Mouse (Mus musculus) adrenal gland, postnatal 4 days (tissue): ENCODE measurements around the gene Yif1a. TPM values are rescaled to one million over a fixed set of nuclear protein-coding genes. Genes with fewer than 3 reads are reported as not detected.
A peak's percentile ranks its signal among the peaks of the same experiment; 100 is the strongest.

Source experiments
- DNase-seq, 2 experiments: peaks; one replicate each; pipeline ENCODE4 v3.0.0; 2021 to 2022; ENCODE audit warnings: low spot score in 2 of 2, mixed read lengths in 2 of 2
- long read RNA-seq, 2 experiments: library from polyadenylated mRNA; stranded (forward); transcript quantifications; one replicate each; pipeline ENCODE4 v2.0.0; 2021
- total RNA-seq, 2 experiments: library from RNA; stranded (reverse); gene quantifications; 2 replicates each; pipeline ENCODE4 v1.2.3; 2021

Gene Yif1a
- total RNA-seq = 10 to 100 TPM; 68.4 to 72.5 TPM
- long read RNA-seq, experiment 1, transcript Yif1a-201 (8 exons, 1,488 nt) = major isoform, 73 of 81 reads
- long read RNA-seq, experiment 1, partial matches to known transcripts = 5 of 81 reads
- long read RNA-seq, experiment 1, other reads (novel, unspliced or antisense) = 2 of 81 reads
- long read RNA-seq, experiment 2, transcript Yif1a-201 (8 exons, 1,488 nt) = major isoform, 67 of 75 reads
- long read RNA-seq, experiment 2, partial matches to known transcripts = 5 of 75 reads
- long read RNA-seq, experiment 2, other reads (novel, unspliced or antisense) = 0 of 75 reads

DNA sequence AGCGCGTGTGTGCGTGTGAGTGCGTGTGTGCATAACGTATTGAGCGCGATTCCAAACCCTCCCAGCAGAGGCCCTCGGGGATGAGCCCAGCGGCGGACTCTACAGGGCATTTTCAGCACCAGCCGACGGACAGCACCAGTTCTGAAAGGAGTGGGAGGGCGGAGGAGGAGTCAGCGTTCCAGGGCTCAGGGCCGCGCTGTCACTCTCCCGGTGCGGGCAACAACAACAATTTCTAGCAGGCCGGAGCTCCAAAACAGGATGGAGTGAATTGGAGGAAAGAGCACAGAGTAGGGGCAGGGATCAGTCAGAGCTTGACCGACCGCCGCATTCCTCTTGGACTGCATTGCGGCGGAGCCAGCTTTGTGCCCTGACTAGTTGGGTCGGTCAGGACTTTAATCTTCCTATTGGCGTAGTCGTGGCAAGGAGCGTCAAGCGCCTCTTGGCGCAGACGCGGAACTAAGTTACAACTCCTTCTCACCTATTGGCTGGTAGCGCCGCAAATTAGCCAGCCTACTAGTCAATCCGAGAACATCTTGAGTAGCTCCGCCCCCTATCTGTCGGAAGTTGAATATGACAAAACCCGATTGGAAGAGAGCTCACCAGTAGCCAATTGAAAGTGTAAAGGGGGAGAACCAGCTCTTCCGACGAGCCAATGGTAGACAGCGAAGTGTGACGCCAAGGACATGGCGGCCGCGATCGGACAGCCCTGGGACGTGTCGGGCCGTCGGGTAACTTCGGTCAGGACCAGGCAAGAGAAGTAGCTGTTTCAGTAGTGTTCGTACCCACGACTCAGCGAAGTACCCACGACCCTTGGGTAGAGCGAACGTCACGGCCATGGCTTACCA is at the start of gene Yif1a:
TSS of gene Yif1a (plus strand) at position 655 of the 845 bp plus-strand sequence.
- DNase-seq = peak; percentile 79 to 90

DNA sequence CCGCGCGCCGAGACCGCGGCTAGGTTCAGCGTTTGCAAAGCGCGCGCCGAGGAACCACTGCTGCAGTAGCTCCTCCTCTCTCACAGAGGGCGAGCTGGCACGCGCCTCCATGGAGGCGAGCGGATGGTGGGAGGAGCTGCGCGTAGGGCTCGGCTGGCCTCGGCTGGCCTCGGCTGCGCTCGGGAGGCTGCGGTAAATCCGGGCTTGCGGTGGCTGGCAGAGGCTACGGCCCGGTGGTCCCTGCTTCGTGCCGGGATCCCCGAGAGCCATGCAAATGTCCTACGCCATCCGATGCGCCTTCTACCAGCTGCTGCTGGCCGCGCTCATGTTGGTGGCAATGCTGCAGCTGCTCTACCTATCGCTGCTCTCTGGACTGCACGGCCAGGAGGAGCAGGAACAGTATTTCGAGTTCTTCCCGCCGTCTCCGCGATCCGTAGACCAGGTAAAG is 49.6 kb upstream of the Yif1a start, which contains the start of the genes B4gat1 and AC124502.3:
TSS of gene B4gat1 (plus strand) at position 118 of the 448 bp plus-strand sequence.
TSS of gene AC124502.3 (plus strand) at position 183 of the 448 bp plus-strand sequence.
- peak; percentile 72 to 76 for DNase-seq

DNA sequence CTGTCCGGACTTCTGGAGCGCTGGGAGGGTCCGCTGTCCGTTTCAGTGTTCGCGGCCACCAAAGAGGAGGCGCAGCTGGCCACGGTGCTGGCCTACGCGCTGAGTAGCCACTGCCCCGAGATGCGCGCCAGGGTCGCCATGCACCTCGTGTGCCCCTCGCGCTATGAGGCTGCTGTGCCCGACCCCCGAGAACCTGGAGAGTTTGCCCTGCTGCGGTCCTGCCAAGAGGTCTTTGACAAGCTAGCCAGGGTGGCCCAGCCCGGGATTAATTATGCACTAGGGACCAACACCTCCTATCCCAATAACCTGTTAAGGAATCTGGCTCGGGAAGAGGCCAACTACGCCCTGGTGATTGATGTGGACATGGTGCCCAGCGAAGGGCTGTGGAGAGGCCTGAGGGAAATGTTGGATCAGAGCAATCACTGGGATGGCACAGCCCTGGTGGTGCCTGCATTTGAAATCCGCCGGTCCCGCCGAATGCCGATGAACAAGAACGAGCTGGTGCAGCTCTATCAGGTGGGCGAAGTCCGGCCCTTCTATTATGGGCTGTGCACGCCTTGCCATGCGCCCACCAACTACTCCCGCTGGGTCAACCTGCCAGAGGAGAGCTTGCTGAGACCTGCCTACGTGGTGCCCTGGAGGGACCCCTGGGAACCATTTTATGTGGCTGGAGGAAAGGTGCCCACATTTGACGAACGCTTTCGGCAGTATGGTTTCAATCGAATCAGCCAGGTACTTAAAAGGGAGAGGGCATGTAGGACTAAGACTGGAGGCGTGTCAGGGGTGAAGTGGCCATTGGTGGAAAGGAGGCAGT is 48.8 kb upstream of the Yif1a start:
- DNase-seq = no peak

DNA sequence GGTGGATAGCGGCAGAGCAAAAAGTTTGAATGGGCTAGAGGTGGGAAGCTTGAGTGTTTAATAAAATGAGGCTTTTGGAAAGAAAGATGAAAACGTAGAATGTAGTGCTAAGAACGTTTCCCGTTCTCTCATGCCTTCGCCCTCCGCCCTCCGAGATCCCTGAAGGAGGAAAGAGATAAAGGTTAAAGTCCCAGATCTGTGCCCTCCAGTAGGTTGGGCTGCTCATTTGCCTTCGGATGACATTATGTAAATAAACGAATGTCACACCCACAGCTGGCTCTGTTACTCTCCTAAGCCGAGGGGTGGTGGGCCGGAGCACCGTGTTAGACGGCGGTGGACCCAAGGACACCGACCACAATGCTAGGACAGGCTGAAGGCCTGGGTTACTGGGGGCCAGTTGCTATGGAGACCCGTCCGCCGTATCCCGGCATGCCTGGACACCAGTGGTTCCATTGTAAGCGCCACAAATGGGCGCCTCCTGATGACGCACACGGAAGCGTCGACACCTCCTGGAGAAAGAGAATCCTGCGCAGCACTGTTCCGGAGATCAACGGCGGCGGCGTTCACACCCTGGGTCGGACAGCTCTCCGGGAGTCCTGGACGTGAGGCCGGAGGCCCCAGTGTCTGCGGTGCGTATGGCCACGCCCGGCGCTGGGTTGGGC is 47.3 kb upstream of the Yif1a start, which contains the start of gene Brms1:
TSS of gene Brms1 (plus strand) at position 493 of the 662 bp plus-strand sequence.
- peak; percentile 73 to 86 for DNase-seq

DNA sequence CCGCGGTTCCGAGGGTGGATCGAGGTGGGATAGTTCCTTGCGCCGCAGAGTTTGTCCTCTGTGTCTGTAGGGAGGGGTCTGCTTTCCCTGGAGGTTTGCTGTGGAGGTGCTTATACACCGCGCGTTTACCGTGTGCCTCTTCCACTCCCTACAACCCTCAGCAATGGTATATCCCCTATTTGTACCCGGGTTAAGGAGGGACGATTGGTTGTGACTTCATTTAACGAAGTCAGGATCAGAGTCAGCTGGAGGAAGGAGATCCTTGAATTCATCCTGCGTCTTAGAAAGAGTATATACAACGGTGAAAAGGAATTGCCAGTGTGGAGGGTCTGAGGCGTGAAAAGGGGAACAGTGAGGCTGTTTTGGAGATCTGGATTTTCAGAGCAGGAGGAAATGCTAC is 46.8 kb upstream of the Yif1a start:
- DNase-seq = no peak

DNA sequence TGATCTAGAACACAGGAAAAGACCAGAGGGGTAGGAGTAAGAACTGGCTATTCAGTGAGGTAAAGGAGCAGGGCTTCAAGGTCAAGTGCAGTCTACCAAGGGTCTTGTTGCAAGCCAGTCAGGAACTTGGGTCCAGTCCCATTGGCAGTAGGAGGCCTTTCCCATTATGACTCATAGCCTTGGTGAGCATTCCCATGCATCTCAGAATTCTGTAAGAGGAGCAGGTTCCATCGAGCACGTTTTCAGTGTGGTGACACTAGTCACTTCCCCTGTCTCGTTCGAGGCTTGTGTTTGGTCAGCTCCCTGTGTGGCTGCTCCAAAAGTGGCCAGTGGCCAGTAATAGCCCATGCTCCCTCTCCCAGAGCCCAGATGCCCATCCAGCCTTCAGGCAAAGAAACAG is 42.8 kb upstream of the Yif1a start:
- DNase-seq = no peak

DNA sequence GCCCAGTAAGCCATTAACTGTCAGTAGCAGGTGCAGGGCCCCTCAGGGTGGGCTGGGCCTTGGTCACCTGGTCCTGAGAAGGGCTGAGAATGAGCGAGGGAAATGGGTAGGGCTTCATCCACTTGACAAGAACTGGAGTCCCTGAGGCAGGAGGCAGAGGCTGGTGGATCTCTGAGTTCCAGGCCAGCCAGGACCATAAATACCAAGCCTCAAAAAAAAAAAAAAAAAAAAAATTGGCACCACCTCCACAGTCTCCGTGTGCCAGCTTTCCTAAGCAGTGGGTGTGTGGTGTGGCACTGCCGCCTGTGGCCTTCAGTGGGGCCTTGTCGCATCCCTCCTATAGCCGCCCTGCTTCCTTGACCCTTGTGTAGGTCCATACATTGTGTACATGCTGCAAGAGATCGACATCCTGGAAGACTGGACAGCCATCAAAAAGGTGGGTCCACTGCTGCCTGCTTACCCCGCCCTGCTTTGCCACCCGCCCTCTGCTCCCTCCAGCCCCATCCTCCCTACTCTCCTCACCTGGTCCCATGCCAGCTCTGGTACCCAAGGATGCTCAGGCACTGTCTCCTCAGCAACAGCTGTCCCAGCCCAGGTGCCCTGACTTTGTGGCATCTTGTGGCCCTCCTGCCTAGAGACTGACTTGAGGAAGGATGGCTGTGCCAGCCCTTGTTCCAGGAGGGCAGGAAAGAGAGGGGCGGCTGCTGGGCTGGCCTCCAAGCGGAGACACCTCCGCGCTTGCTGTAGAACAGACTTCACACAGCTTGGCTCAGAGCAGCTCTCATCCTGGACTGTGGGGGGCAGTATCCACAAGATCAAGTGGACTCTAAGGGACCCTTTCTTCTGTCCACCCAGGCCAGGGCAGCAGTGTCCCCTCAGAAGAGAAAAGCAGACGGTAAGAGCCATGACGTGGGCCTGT is 39.9 kb upstream of the Yif1a start:
- DNase-seq = no peak

DNA sequence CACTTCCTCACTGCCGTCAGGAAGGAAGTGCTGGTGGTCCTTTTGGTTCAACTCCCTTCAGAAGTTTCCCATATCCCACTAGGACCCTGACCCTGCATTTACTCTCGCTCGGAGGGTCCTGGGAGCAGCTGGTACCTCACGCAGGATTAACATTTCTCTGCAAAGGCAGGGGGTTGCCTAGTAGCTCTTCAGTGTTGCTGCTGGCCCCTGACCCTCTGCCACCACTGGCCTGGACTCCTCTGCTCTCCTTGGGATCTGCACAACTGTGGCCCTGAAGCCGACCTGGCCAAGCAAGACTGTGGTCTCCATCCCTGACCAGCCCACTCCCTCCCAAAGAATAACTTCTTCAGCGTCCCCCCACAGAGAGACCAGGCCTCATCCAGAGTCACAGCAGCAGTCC is 39.0 kb upstream of the Yif1a start:
- no peak for DNase-seq

DNA sequence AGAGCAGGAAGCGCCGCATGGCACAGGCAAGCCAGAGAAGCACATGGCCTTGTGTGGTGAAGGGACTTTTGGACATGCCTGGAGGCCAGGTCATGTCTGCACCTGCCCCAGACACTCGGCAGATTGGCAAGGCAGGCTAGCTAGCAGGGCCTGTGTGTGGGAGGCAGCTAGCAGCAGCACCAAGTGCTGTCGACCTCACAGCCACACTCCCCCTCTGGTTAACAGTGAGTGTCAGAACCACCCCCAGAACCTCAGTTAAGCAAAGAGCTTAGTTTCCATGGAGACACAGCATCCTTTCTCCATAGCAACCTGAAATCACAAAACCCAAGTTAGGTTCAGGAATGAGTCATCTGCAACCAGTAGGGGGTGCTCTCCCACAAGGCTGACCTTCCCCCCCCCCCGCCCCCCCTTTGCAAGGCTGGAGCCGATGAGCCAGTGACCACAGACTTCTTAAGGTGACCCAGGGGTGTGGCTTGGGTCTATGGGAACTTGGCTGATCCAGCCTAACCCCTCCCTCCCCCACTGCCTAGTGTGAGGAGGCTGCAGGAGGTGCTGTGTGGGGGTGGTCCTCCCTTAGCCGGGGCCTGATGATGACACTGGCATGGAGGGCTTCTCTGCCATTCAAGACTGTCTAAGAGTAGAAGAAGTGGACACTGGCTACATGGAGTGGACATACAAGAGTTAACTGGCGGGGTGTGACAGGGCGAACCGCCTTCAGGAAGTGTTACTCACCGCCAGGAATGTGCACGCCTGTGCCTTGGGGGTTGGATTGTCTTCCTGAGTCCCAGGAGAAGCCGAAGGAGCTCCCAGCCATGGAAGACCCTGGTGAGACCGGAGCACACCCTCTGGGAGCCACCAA is 38.1 kb upstream of the Yif1a start, which contains the start of gene Rin1:
TSS of gene Rin1 (plus strand) at position 435 of the 859 bp plus-strand sequence.
- DNase-seq = no peak

DNA sequence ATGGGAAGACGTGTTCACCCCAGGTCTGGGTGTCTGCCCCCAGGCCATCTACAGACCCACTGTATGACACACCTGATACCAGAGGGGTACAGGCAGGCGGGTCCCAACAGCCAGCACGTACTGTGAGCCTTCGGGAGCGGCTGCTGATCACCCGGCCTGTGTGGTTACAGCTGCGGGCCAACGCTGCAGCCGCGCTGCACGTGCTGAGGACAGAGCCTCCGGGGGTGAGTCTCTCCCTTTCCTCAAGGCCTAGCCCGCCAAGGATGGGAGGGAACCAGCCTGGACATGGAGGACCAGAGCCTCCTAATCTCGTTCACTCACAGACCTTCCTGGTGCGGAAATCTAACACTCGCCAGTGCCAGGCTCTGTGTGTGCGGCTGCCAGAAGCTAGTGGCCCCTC is 37.3 kb upstream of the Yif1a start:
- no peak for DNase-seq

DNA sequence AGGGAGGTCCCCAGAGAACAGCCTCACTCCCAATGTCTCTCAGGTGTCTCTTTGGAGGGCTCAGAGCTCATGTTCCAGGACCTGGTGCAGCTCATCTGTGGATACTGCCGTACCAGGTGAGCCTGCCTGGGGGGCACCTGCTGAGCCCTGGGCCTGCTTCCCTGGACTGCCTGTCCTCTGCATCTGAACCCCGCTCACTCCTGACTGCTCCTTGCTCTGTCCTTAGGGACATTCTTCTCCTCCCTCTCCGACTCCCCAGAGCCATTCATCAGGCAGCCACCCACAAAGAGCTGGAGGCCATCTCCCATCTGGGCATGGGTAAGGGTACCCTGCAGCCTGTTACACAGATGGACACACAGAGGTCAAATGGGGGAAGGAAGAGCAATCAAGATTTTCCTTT is 36.8 kb upstream of the Yif1a start:
- DNase-seq = no peak

DNA sequence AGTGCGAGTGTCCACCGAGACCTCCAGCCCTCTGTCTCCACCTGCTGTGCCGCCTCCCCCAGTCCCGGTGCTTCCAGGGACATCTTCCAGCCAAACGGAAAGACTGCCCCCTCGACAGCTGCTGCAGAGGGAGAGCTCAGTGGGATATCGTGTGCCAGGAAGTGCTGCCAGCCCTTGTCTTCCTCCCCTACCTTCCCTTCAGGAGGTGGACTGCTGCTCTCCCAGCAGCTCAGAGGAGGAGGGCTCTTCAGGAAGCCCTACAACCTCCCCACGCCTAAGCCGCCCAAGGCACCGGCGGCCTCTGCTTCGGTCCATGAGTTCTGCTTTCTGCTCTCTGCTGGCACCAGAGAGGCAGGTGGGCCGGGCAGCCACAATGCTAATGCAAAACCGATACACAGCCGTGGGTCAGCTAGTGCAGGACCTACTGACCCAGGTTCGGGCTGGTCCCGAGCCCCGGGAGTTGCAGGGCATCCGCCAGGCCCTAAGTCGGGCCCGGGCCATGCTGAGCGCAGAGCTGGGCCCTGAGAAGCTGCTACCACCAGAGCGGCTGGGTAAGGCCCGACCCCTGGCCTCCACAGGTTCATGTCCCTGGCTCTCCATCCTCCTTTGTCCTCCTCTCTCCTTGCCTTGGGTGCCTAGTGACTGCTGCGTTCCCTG is 36.0 kb upstream of the Yif1a start:
- no peak for DNase-seq

DNA sequence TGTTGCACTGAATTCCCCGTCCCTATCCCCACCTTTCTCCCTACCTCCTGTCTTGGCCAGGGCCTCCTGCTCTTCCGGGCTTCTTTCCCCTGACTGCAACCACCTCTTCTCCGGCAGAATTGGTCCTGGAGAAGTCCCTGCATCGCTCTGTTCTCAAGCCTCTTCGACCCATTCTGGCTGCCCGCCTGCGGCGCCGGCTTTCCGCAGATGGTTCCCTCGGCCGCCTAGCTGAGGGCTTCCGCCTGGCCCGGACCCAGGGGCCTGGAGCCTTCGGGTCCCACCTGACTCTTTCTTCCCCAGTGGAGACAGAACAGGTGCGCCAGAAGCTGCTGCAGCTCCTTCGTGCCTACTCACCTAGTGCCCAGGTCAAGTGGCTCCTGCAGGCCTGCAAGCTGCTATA is 35.5 kb upstream of the Yif1a start:
- no peak for DNase-seq

DNA sequence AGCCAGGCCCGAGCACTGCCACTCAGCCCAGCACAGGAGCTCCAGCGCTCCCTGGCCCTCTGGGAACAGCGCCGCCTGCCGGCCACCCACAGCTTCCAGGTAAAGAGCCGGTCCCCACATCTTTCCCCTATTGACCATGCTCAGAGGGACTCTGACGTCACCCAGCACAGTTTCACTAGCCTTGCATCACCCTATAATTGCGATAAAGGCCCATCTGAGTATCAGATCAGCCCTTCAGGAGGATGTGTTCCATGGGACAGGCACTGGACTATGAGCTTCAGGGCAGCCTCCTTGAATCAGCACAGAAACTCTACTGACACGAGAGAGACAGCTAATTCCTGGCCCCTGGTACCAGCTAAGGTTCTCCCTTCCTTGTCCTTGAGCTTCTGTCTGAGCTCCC is 34.4 kb upstream of the Yif1a start:
- DNase-seq = no peak

DNA sequence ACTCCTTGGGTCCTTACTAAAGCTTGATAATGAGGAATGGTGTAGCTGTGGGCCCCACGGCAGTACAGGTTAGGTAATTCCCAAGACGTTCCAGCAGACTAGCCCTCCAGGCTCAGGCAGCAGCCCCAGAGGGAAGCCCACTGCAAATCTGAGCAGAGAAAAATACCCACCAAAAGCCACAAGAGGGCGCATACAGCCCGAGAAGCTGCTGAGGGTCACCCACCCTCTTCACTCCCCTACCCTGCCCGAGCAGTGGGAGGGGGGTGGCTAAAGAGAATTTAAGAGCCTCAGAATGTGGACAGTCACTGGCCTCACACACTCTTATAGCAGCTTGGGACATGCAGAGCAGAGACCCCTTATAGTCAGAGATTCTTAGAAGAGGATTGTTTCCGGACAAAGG is 32.1 kb upstream of the Yif1a start:
- no peak for DNase-seq

DNA sequence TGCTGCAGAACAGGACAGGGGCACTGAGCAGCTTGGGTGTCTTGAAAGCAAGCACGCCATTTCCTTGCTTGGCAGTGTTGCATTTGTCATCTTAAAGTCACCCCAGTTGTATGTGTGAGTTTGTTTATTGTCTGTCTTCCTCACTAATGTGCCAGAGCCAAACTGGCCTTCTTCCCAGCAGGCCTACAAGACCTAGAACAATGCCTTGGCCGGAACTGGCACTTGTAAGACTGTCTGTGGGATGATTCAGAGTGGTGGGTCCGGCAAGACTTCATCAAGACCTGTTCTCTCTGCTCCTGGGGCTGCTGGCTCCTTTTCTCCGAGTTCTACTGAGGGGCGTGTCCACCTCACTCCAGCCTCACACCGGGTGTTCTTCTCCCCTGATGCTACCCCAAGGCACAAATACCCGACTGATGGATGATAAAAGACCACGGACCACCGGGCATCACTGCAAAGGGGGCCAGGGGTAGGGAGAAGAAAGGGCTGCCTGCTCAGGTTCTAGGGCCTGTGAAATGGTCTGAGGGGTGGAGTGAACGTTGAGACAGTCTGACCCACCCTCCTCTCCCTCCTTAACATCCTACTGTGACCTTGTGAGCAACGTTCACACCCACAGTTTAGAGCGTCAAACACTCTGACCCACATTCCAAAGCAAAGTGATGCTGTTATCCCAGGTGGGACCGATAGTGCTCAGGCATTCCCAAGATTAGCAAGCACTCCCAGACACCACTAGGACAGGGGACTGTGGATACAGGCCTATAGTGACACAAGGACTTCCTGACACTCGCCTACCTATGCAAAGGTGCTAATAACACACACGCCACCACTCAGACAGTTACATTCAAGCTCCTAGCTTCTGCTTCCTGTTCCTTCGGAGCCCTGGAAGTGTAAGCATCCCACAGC is 30.2 kb upstream of the Yif1a start:
- no peak for DNase-seq
